Mouse (Mus musculus): Measurements from ENCODE around the gene Slc30a7. TPM values are rescaled to one million over a fixed set of nuclear protein-coding genes. Genes with fewer than 3 reads are reported as not detected.
A peak's percentile ranks its signal among the peaks of the same experiment; 100 is the strongest.

Gene Slc30a7
- polyA plus RNA-seq, 1 experiment from 2014 or later, result 13.8 TPM

- Histone ChIP-seq H3K9ac (no peak overlapping the region), H3K27me3 (no peaks in the 10 kb centered on the region), H3K9me3 (replicated peaks) (no peaks in the 10 kb centered on the region), H3K36me3 (no peaks in the 10 kb centered on the region), H3K4me2 (no peak overlapping the region), H3K4me3 (no peak overlapping the region), H3K4me1 (replicated peaks) (no peaks in the 10 kb centered on the region), H3K27ac (no peak overlapping the region)
- ATAC-seq (replicated peaks; ENCODE audit: insufficient number of reproducible peaks, insufficient read depth, low FRiP score, low read depth), result no peak
- 85% methylated on average over 5 of the region's 5 CpGs for WGBS
Observed at GRCm38 (mm10) chr3:116019136-116019535, 11.9 kb upstream of the Slc30a7 start.

- H3K4me1 ChIP-seq (replicated peaks), result no peaks in the 10 kb centered on the region
- no peaks in the 10 kb centered on the region for H3K36me3 ChIP-seq
- no peak overlapping the region for H3K4me2 ChIP-seq
- no peak overlapping the region for H3K4me3 ChIP-seq
- H3K27ac ChIP-seq, result no peak overlapping the region
- 64% methylated on average over 4 of the region's 4 CpGs for WGBS
- no peaks in the 10 kb centered on the region for H3K9me3 ChIP-seq (replicated peaks)
- H3K9ac ChIP-seq, result no peak overlapping the region
- ATAC-seq (replicated peaks; ENCODE audit: insufficient number of reproducible peaks, insufficient read depth, low FRiP score, low read depth), result no peak
- H3K27me3 ChIP-seq, result no peaks in the 10 kb centered on the region
Observed at GRCm38 (mm10) chr3:116018606-116019005, 11.4 kb upstream of the Slc30a7 start.

- Histone ChIP-seq H3K27me3 (no peaks in the 10 kb centered on the region), H3K9ac (no peak overlapping the region), H3K36me3 (no peaks in the 10 kb centered on the region), H3K4me1 (replicated peaks) (peaks cover 7% of the 10 kb centered on the region; the same call in 1 of the 2 replicates), H3K9me3 (replicated peaks) (no peaks in the 10 kb centered on the region), H3K4me2 (no peak overlapping the region), H3K4me3 (no peak overlapping the region), H3K27ac (no peak overlapping the region)
- WGBS, result 86% methylated on average over 13 of the region's 13 CpGs
- no peak for ATAC-seq (replicated peaks; ENCODE audit: insufficient number of reproducible peaks, insufficient read depth, low FRiP score, low read depth)
Observed at GRCm38 (mm10) chr3:116016116-116016515, 8.9 kb upstream of the Slc30a7 start.

GRCm38 (mm10) chr3:116014901-116015300 lies 7.7 kb upstream of the Slc30a7 start:
- H3K9me3 ChIP-seq (replicated peaks), result no peaks in the 10 kb centered on the region
- no peaks in the 10 kb centered on the region for H3K27me3 ChIP-seq
- peaks cover 7% of the 10 kb centered on the region; the same call in 1 of the 2 replicates for H3K4me1 ChIP-seq (replicated peaks)
- H3K27ac ChIP-seq, result no peak overlapping the region
- H3K4me2 ChIP-seq, result no peak overlapping the region
- no peak overlapping the region for H3K4me3 ChIP-seq
- H3K9ac ChIP-seq, result no peak overlapping the region
- WGBS, result 89% methylated on average over 6 of the region's 6 CpGs
- no peak for ATAC-seq (replicated peaks; ENCODE audit: insufficient number of reproducible peaks, insufficient read depth, low FRiP score, low read depth)
- no peaks in the 10 kb centered on the region for H3K36me3 ChIP-seq

- no peak for ATAC-seq (replicated peaks; ENCODE audit: insufficient number of reproducible peaks, insufficient read depth, low FRiP score, low read depth)
- no peaks in the 10 kb centered on the region for H3K27me3 ChIP-seq
- H3K4me2 ChIP-seq, result no peak overlapping the region
- 83% methylated on average over 17 of the region's 17 CpGs for WGBS
- H3K27ac ChIP-seq, result no peak overlapping the region
- H3K9ac ChIP-seq, result no peak overlapping the region
- peaks cover 27% of the 10 kb centered on the region for H3K4me1 ChIP-seq (replicated peaks)
- H3K36me3 ChIP-seq, result peaks cover 5% of the 10 kb centered on the region; the same call in 1 of the 2 replicates
- H3K4me3 ChIP-seq, result no peak overlapping the region
- no peaks in the 10 kb centered on the region for H3K9me3 ChIP-seq (replicated peaks)
Observed at GRCm38 (mm10) chr3:116009622-116010344, 2.6 kb upstream of the Slc30a7 start.

GRCm38 (mm10) chr3:116007941-116008440 lies 785 bp upstream of the Slc30a7 start:
- Histone ChIP-seq H3K27me3 (no peaks in the 10 kb centered on the region), H3K4me2 (peak overlapping the region; percentile 90), H3K9me3 (replicated peaks) (no peaks in the 10 kb centered on the region), H3K4me3 (peak overlapping the region; percentile 76), H3K9ac (peak overlapping the region; percentile 57), H3K36me3 (peaks cover 14% of the 10 kb centered on the region; the same call in 1 of the 2 replicates), H3K4me1 (replicated peaks) (peaks cover 27% of the 10 kb centered on the region), H3K27ac (peak overlapping the region; percentile 90)
- ATAC-seq (replicated peaks; ENCODE audit: insufficient number of reproducible peaks, insufficient read depth, low FRiP score, low read depth), result peak; percentile 61; the same call in 1 of the 2 replicates
- under 1% methylated on average over 12 of the region's 12 CpGs for WGBS

GRCm38 (mm10) chr3:116006284-116006977 lies 775 bp downstream of the Slc30a7 start:
- Histone ChIP-seq H3K36me3 (peaks cover 18% of the 10 kb centered on the region; the same call in 1 of the 2 replicates), H3K27ac (peak overlapping the region; percentile 90), H3K4me1 (replicated peaks) (peaks cover 19% of the 10 kb centered on the region), H3K9ac (peak overlapping the region; percentile 73), H3K27me3 (no peaks in the 10 kb centered on the region), H3K9me3 (replicated peaks) (no peaks in the 10 kb centered on the region), H3K4me2 (peak overlapping the region; percentile 90), H3K4me3 (peak overlapping the region; percentile 76)
- WGBS, result 7% methylated on average over 12 of the region's 12 CpGs
- ATAC-seq (replicated peaks; ENCODE audit: insufficient number of reproducible peaks, insufficient read depth, low FRiP score, low read depth), result peak; percentile 7; the same call in 1 of the 2 replicates

GRCm38 (mm10) chr3:115996929-115997328 lies 10.3 kb downstream of the Slc30a7 start:
- Histone ChIP-seq H3K27ac (no peak overlapping the region), H3K36me3 (peaks cover 25% of the 10 kb centered on the region), H3K9me3 (replicated peaks) (no peaks in the 10 kb centered on the region), H3K9ac (no peak overlapping the region), H3K4me3 (no peak overlapping the region), H3K27me3 (no peaks in the 10 kb centered on the region), H3K4me2 (no peak overlapping the region), H3K4me1 (replicated peaks) (peaks cover 2% of the 10 kb centered on the region; the same call in 1 of the 2 replicates)
- ATAC-seq (replicated peaks; ENCODE audit: insufficient number of reproducible peaks, insufficient read depth, low FRiP score, low read depth), result no peak
- 82% methylated on average over 5 of the region's 5 CpGs for whole genome bisulfite sequencing

GRCm38 (mm10) chr3:115993025-115993424 lies 14.2 kb downstream of the Slc30a7 start:
- no peak overlapping the region for H3K27ac ChIP-seq
- no peak overlapping the region for H3K4me3 ChIP-seq
- no peaks in the 10 kb centered on the region for H3K9me3 ChIP-seq (replicated peaks)
- peaks cover 29% of the 10 kb centered on the region for H3K36me3 ChIP-seq
- H3K9ac ChIP-seq, result no peak overlapping the region
- WGBS, result 80% methylated on average over 10 of the region's 10 CpGs
- no peak for ATAC-seq (replicated peaks; ENCODE audit: insufficient number of reproducible peaks, insufficient read depth, low FRiP score, low read depth)
- no peaks in the 10 kb centered on the region for H3K27me3 ChIP-seq
- H3K4me1 ChIP-seq (replicated peaks), result peaks cover 4% of the 10 kb centered on the region; the same call in 1 of the 2 replicates
- H3K4me2 ChIP-seq, result no peak overlapping the region

GRCm38 (mm10) chr3:115992588-115992987 lies 14.6 kb downstream of the Slc30a7 start:
- no peak overlapping the region for H3K4me3 ChIP-seq
- WGBS, result 70% methylated on average over 4 of the region's 4 CpGs
- ATAC-seq (replicated peaks; ENCODE audit: insufficient number of reproducible peaks, insufficient read depth, low FRiP score, low read depth), result no peak

GRCm38 (mm10) chr3:115992103-115992502 lies 15.1 kb downstream of the Slc30a7 start:
- no peak for ATAC-seq (replicated peaks; ENCODE audit: insufficient number of reproducible peaks, insufficient read depth, low FRiP score, low read depth)
- Histone ChIP-seq H3K9me3 (replicated peaks) (no peaks in the 10 kb centered on the region), H3K4me1 (replicated peaks) (peaks cover 4% of the 10 kb centered on the region; the same call in 1 of the 2 replicates), H3K9ac (no peak overlapping the region), H3K27me3 (no peaks in the 10 kb centered on the region), H3K4me3 (no peak overlapping the region), H3K36me3 (peaks cover 27% of the 10 kb centered on the region), H3K27ac (no peak overlapping the region), H3K4me2 (no peak overlapping the region)
- 57% methylated on average over 4 of the region's 4 CpGs for WGBS

More at GRCm38 (mm10) chr3:115992588-115992987, 14.6 kb downstream of the Slc30a7 start:
- H3K27me3 ChIP-seq, result no peaks in the 10 kb centered on the region
- H3K4me2 ChIP-seq, result no peak overlapping the region
- H3K27ac ChIP-seq, result no peak overlapping the region
- H3K36me3 ChIP-seq, result peaks cover 27% of the 10 kb centered on the region
- peaks cover 4% of the 10 kb centered on the region; the same call in 1 of the 2 replicates for H3K4me1 ChIP-seq (replicated peaks)
- no peaks in the 10 kb centered on the region for H3K9me3 ChIP-seq (replicated peaks)
- H3K9ac ChIP-seq, result no peak overlapping the region

All from heart, embryonic 15.5 days (tissue).